Mouse (Mus musculus) ES-E14 (cell line): ENCODE results near the gene Itpa. TPM values are rescaled to one million over a fixed set of nuclear protein-coding genes. Genes with fewer than 3 reads are reported as not detected.

Source experiments
- DNase-seq: peaks from one replicate; pipeline ENCODE4 v3.0.0-alpha.2; 2013; ENCODE audit warnings: low read depth, low spot score
- H3K27ac ChIP-seq: 2 replicates; pipeline ENCODE4 v1.5.1; 2012; ENCODE audit warnings: low read depth, mild to moderate bottlenecking, low read length, moderate library complexity, mixed read lengths; ENCODE audit not compliant: poor library complexity, insufficient read depth, severe bottlenecking
- H3K36me3 ChIP-seq: 2 replicates; pipeline ENCODE4 v1.6.1; 2012; ENCODE audit warnings: mild to moderate bottlenecking, low read length, moderate library complexity, mixed read lengths; ENCODE audit not compliant: control insufficient read depth, poor library complexity, insufficient read depth, severe bottlenecking
- H3K4me1 ChIP-seq, 2 experiments: fragments of 150-350 bp in 1 of 2; sonication (generic) in 1 of 2; 2 replicates each; pipeline ENCODE4 v1.6.1; 2012; ENCODE audit warnings: low read length in 2 of 2, mild to moderate bottlenecking in 1 of 2, mixed read lengths in 1 of 2; ENCODE audit not compliant: control insufficient read depth in 2 of 2, insufficient read depth in 2 of 2, poor library complexity in 1 of 2
- H3K4me3 ChIP-seq, 2 experiments: fragments of 150-350 bp in 1 of 2; sonication (generic) in 1 of 2; 2 replicates each; pipeline ENCODE4 v1.5.1; 2012; ENCODE audit warnings: low read length in 2 of 2, low read depth in 1 of 2, mild to moderate bottlenecking in 1 of 2, mixed read lengths in 1 of 2; ENCODE audit not compliant: insufficient read depth in 1 of 2, poor library complexity in 1 of 2, severe bottlenecking in 1 of 2
- H3K9ac ChIP-seq: 2 replicates; pipeline ENCODE4 v1.6.1; 2012; ENCODE audit warnings: low read depth, mild to moderate bottlenecking, low read length, mixed read lengths; ENCODE audit not compliant: poor library complexity, insufficient read depth, severe bottlenecking
- H3K9me3 ChIP-seq: fragments of 150-350 bp; sonication (generic); 2 replicates; pipeline ENCODE4 v1.6.1; 2012; ENCODE audit warnings: low read depth, mild to moderate bottlenecking, low read length; ENCODE audit not compliant: control insufficient read depth, insufficient read depth
- CHD2 ChIP-seq: IDR thresholded peaks from 2 replicates; pipeline ENCODE4 v1.6.1; 2014; ENCODE audit warnings: mild to moderate bottlenecking, low read depth, low read length, inconsistent platforms
- HCFC1 ChIP-seq: IDR thresholded peaks from 2 replicates; pipeline ENCODE4 v1.6.1; 2012; ENCODE audit warnings: low read length, inconsistent platforms, borderline replicate concordance; ENCODE audit not compliant: insufficient read depth
- MAFK ChIP-seq: IDR thresholded peaks from 2 replicates; pipeline ENCODE4 v1.6.1; 2014; ENCODE audit warnings: mild to moderate bottlenecking, low read depth, low read length, inconsistent platforms; ENCODE audit not compliant: insufficient read depth
- ZC3H11A ChIP-seq: IDR thresholded peaks from 2 replicates; pipeline ENCODE4 v1.6.1; 2012; ENCODE audit warnings: low read depth, mild to moderate bottlenecking, inconsistent platforms, low read length, borderline replicate concordance
- ZNF384 ChIP-seq: IDR thresholded peaks from 2 replicates; pipeline ENCODE4 v1.6.1; 2012; ENCODE audit warnings: low read depth, low read length, inconsistent platforms
- in situ Hi-C, 2 experiments: fragments of 600-800 bp; cut with MboI; formaldehyde crosslinking; loops; one replicate each; pipeline ENCODE4 v1.15.1; 2025; ENCODE audit warnings: low sequenced_read_pairs in 2 of 2, inconsistent platforms in 1 of 2; ENCODE audit not compliant: unreplicated experiment in 2 of 2
- total RNA-seq: library from RNA; depleted of rRNA; stranded (reverse); fragments of 300-350 nt; gene quantifications from 2 replicates; pipeline ENCODE4 v1.2.3, GENCODE M21; 2012

The Itpa gene
- total RNA-seq, 1 experiment = 83.4 TPM

GRCm38 (mm10) chr2:130629839-130630203 lies 37.6 kb upstream of the Itpa start, which contains the start of the genes Fastkd5 and Ubox5:
Gene Fastkd5 (minus strand): TSS chr2:130630027.
Gene Ubox5 (minus strand): TSS chr2:130630038.
- no peaks in the 10 kb centered on the region for H3K9me3 ChIP-seq
- in situ Hi-C loops = no loop called here
- H3K27ac ChIP-seq = peak within 1 kb of the TSS; percentile 45
- peak; percentile 77 for TF ChIP-seq HCFC1
- TF ChIP-seq CHD2 = no peak
- DNase-seq = no peak
- H3K4me3 ChIP-seq = peak within 1 kb of the TSS; percentile 92 to 93
- H3K4me1 ChIP-seq = peaks cover 5 to 22% of the 10 kb centered on the region in 2 experiments; a peak in 3 of 4 replicates
- H3K36me3 ChIP-seq = peaks cover 12% of the 10 kb centered on the region
- peak within 1 kb of the TSS; percentile 99 for H3K9ac ChIP-seq

GRCm38 (mm10) chr2:130632416-130632815 lies 35.0 kb upstream of the Itpa start:
- in situ Hi-C loops = no loop called here
- no peak overlapping the region for H3K27ac ChIP-seq
- H3K36me3 ChIP-seq = peaks cover 6% of the 10 kb centered on the region
- DNase-seq = no peak
- no peaks in the 10 kb centered on the region for H3K9me3 ChIP-seq
- TF ChIP-seq ZC3H11A (no peak), MAFK (no peak), CHD2 (no peak)
- H3K4me1 ChIP-seq = peaks cover 7 to 31% of the 10 kb centered on the region in 2 experiments; a peak in 3 of 4 replicates
- H3K9ac ChIP-seq = no peak overlapping the region
- no peak overlapping the region for H3K4me3 ChIP-seq

GRCm38 (mm10) chr2:130632887-130633675 lies 34.3 kb upstream of the Itpa start:
- H3K4me1 ChIP-seq = peaks cover 7 to 29% of the 10 kb centered on the region in 2 experiments; a peak in 3 of 4 replicates
- in situ Hi-C loops = no loop called here
- H3K27ac ChIP-seq = no peak overlapping the region
- H3K4me3 ChIP-seq = no peak overlapping the region
- no peaks in the 10 kb centered on the region for H3K9me3 ChIP-seq
- peaks cover 1% of the 10 kb centered on the region; the same call in 1 of the 2 replicates for H3K36me3 ChIP-seq
- TF ChIP-seq MAFK (no peak), ZC3H11A (no peak), HCFC1 (no peak)
- H3K9ac ChIP-seq = no peak overlapping the region
- DNase-seq = no peak

GRCm38 (mm10) chr2:130634006-130634738 lies 33.2 kb upstream of the Itpa start:
- H3K36me3 ChIP-seq = no peaks in the 10 kb centered on the region
- H3K9me3 ChIP-seq = no peaks in the 10 kb centered on the region
- peak overlapping the region; percentile 47 to 49; a peak in 3 of 4 replicates for H3K4me3 ChIP-seq
- H3K27ac ChIP-seq = no peak overlapping the region
- H3K4me1 ChIP-seq = peaks cover 7 to 30% of the 10 kb centered on the region in 2 experiments; a peak in 2 of 4 replicates
- in situ Hi-C loops = no loop called here
- no peak for DNase-seq
- TF ChIP-seq HCFC1 (no peak), ZNF384 (no peak), ZC3H11A (no peak), CHD2 (no peak), MAFK (no peak)
- H3K9ac ChIP-seq = 0 out of 2 replicates have a peak overlapping the region, but pooled peaks have one; percentile 21
